Mouse (Mus musculus) stomach, postnatal 0 days (tissue): ENCODE results near the gene Cd28.

Experiments used
- CTCF ChIP-seq: IDR thresholded peaks from 2 replicates; pipeline ENCODE4 v1.5.1; 2016; ENCODE audit warnings: antibody characterized with exemption, low read depth, mild to moderate bottlenecking, moderate library complexity
- EP300 ChIP-seq: optimal IDR thresholded peaks from 2 replicates; pipeline ENCODE3; 2016; ENCODE audit warnings: antibody characterized with exemption

- TF ChIP-seq CTCF (no peak), EP300 (no peak)
These were observed 36.4 kb downstream of the Cd28 start for GRCm38 (mm10) chr1:60752986-60753385.
